Mouse (Mus musculus) urinary bladder, adult 2 months (tissue): Measurements from ENCODE around the gene Adgre1. TPM values are rescaled to one million over a fixed set of nuclear protein-coding genes. Genes with fewer than 3 reads are reported as not detected.

Source experiments
- polyA plus RNA-seq: library from polyadenylated mRNA; depleted of rRNA; stranded (reverse); fragments of >200 nt; gene quantifications from 2 replicates; pipeline ENCODE4 v1.2.3, GENCODE M21; 2012; rRNA removed

The Adgre1 gene
- polyA plus RNA-seq, 1 experiment, result 18.6 TPM

Other genes starting within 250 kb of the Adgre1 start
- 0.18 and 0.25 TPM in 2 replicates for gene Cd70, start 208.9 kb upstream of the Adgre1 start, polyA plus RNA-seq
- gene Tnfsf14, start 164.5 kb upstream of the Adgre1 start, polyA plus RNA-seq, result 0.55 and 0.68 TPM in 2 replicates
- gene C3, start 130.6 kb upstream of the Adgre1 start, polyA plus RNA-seq, result 163 and 168 TPM in 2 replicates
- 46.5 and 46.9 TPM in 2 replicates for gene Gpr108, start 110.2 kb upstream of the Adgre1 start, polyA plus RNA-seq
- 78.9 and 81.3 TPM in 2 replicates for gene Trip10, start 109.2 kb upstream of the Adgre1 start, polyA plus RNA-seq
- gene Vav1, start 79.6 kb upstream of the Adgre1 start, polyA plus RNA-seq, result 3.5 and 3.9 TPM in 2 replicates
- gene Vmn2r120, start 186.8 kb downstream of the Adgre1 start, polyA plus RNA-seq, result not detected in 2 replicates